Mouse (Mus musculus): ENCODE measurements around the gene Itgal.
"Not testable (repeated sequence)": the region's sequence is repeated elsewhere in the genome, so short reads cannot be mapped to it uniquely, and the experiment has no call there.

DNA sequence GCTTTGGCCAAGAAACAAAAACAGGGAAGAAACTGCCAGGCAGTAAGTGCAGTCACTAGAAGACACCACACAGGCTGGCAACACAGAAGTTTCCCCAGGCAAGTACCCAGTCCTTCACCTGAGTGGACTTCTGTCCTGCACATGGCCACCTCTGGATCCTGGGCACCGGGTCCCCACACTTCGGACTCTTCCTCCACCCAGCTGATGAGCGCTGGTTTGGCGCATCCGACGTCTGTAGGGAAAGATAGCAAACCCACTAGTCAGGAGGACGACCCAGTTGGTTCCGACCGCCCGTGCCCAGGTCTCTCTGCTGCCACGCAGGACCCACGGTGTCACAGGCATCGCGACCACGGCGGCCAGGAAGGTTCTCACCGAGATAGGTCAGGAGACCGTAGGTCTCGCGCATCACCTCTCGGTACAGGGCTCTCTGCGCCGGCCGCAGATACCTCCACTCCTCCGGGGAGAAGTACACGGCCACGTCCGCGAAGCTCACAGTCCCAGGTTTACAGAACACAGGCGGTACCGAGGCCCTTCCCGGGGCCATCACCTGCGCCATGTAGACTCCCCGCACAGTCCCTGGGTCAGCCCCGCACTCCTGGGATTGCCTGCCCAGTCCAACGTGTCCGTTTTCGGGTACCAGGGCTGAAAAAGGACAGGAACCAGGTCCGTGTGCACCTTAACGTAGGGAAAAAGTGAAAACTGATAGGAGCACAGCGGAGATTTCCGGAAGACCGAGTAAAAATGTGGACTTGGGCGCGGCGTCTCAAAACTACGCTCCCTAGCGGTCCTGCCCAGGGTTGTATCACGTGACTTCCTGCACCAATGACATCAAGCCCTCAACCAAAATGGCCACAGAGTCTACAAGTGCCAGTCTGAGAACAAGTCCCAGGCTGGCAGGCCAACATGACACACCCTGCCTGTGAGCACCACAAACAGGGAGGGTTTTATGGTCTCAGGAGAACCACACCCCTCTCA is 79.5 kb downstream of the Itgal start, which contains the start of gene Zfp747:
- TF ChIP-seq MAFK (IDR thresholded peaks at IDR 0.05; ENCODE audit: borderline replicate concordance, low read depth, low read length); EP300 (IDR thresholded peaks at IDR 0.05; ENCODE audit: low read depth in 1 of 2, low read length in 2 of 2); MYB (IDR thresholded peaks at IDR 0.05; ENCODE audit: low read depth, low read length); GATA1 (IDR thresholded peaks at IDR 0.05; ENCODE audit: low read depth, low read length); ZNF384 (IDR thresholded peaks at IDR 0.05; ENCODE audit: low read depth, low read length): not testable (repeated sequence)
- TF ChIP-seq POLR2A (IDR thresholded peaks at IDR 0.05; ENCODE audit: control insufficient read depth in 1 of 2, insufficient read depth in 1 of 2, low read depth in 1 of 2, low read length in 2 of 2, poor library complexity in 1 of 2) (peak; percentile 77 to 87), CTCF (IDR thresholded peaks at IDR 0.05 in 2 of 3, conservative IDR thresholded peaks at IDR 0.05 in 1 of 3; ENCODE audit: control insufficient read depth in 1 of 3, insufficient read depth in 1 of 3, low read depth in 2 of 3, low read length in 3 of 3, poor library complexity in 1 of 3, severe bottlenecking in 1 of 3) (peak; percentile 25 to 56 (median 54); a peak in 5 of 6 replicates), MXI1 (IDR thresholded peaks at IDR 0.05; ENCODE audit: low read depth, low read length) (peak; percentile 74)

Measured in MEL (cell line).